Mouse (Mus musculus) hindbrain, embryonic 16.5 days (tissue): ENCODE results near the gene Abi3bp. TPM values are rescaled to one million over a fixed set of nuclear protein-coding genes. Genes with fewer than 3 reads are reported as not detected.

ENCODE experiments used
- ATAC-seq: fragments of 200-750 bp; cut with Nextera tagmentation; 2 replicates; pipeline ENCODE4 v1.8.0; 2017; ENCODE audit warnings: moderate TSS enrichment, moderate library complexity
- H3K27ac ChIP-seq: fragments of 300-500 bp; sonication (generic); 2 replicates; pipeline ENCODE4 v1.5.1; 2014; ENCODE audit warnings: low read depth, mild to moderate bottlenecking, control low read depth, low read length, moderate library complexity
- H3K27me3 ChIP-seq: fragments of 300-500 bp; sonication (generic); replicated peaks from 2 replicates; pipeline ENCODE4 v1.6.1; 2014; ENCODE audit warnings: low read length; ENCODE audit not compliant: control insufficient read depth, insufficient read depth
- H3K36me3 ChIP-seq: fragments of 300-500 bp; sonication (generic); 2 replicates; pipeline ENCODE4 v1.6.1; 2014; ENCODE audit warnings: mild to moderate bottlenecking, low read length, moderate library complexity, mixed read lengths; ENCODE audit not compliant: control insufficient read depth, insufficient read depth
- H3K4me1 ChIP-seq: fragments of 300-500 bp; sonication (generic); 2 replicates; pipeline ENCODE4 v1.6.1; 2014; ENCODE audit warnings: low read depth, low read length; ENCODE audit not compliant: control insufficient read depth, insufficient read depth
- H3K4me2 ChIP-seq: fragments of 300-500 bp; sonication (generic); 2 replicates; pipeline ENCODE4 v1.6.1; 2014; ENCODE audit warnings: mild to moderate bottlenecking, low read length, control low read depth, moderate library complexity
- H3K4me3 ChIP-seq: fragments of 300-500 bp; sonication (generic); 2 replicates; pipeline ENCODE4 v1.5.1; 2014; ENCODE audit warnings: mild to moderate bottlenecking, low read length, control low read depth, moderate library complexity
- H3K9ac ChIP-seq: fragments of 300-500 bp; sonication (generic); 2 replicates; pipeline ENCODE4 v1.6.1; 2014; ENCODE audit warnings: low read depth, mild to moderate bottlenecking, control low read depth, low read length, moderate library complexity
- H3K9me3 ChIP-seq: fragments of 300-500 bp; sonication (generic); 2 replicates; pipeline ENCODE4 v1.6.1; 2014; ENCODE audit warnings: mild to moderate bottlenecking, low read length, moderate library complexity; ENCODE audit not compliant: control insufficient read depth
- WGBS: fragments of 180-500 bp; shearing (Covaris S2); extraction: QIAGEN DNeasy Blood & Tissue Kit; methylation state at CpG from one replicate; pipeline ENCODE4 v1.1.7; 2014; 5-methylcytosine and 5-hydroxymethylcytosine counted together
- polyA plus RNA-seq: library from polyadenylated mRNA; unstranded; fragments of >200 nt; fragmentation: Nextera tagmentation; extraction: Ambion mirVana; gene quantifications from 2 replicates; pipeline ENCODE4 v1.2.1, GENCODE M21; 2015

The Abi3bp gene
- polyA plus RNA-seq, 1 experiment from 2014 or later = 0.63 TPM

DNA sequence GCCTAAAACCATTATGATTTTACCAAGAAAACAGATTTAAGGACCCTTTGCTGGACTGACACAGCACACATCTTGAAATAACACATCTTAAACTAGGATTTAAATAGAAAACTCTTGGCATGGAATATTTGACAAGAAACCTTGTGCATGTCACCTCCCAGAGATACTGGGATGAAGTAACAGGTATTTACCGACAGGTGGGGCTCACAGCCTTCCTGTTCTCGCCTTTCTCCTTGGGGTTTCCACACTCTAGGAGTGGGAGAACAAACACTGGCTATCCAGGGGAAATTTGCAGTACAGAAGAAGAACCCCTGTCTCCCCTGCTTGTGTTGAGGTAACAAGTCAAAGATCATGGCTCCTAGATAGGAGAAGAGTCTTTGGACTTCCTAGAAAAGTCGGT, 22.8 kb downstream of the Abi3bp start:
- no peak overlapping the region for H3K4me3 ChIP-seq
- no peaks in the 10 kb centered on the region for H3K4me1 ChIP-seq
- no peak overlapping the region for H3K9ac ChIP-seq
- H3K27me3 ChIP-seq = no peaks in the 10 kb centered on the region
- WGBS = 48% methylated on average over 3 of the region's 3 CpGs
- no peak for ATAC-seq
- no peak overlapping the region for H3K4me2 ChIP-seq
- no peaks in the 10 kb centered on the region for H3K36me3 ChIP-seq
- H3K27ac ChIP-seq = no peak overlapping the region
- no peaks in the 10 kb centered on the region for H3K9me3 ChIP-seq

GRCm38 (mm10) chr16:56501101-56501500, 23.4 kb downstream of the Abi3bp start:
- 79% methylated on average over 6 of the region's 6 CpGs for WGBS
- H3K27ac ChIP-seq = no peak overlapping the region
- no peaks in the 10 kb centered on the region for H3K27me3 ChIP-seq
- no peaks in the 10 kb centered on the region for H3K36me3 ChIP-seq
- H3K4me3 ChIP-seq = no peak overlapping the region
- no peak overlapping the region for H3K9ac ChIP-seq
- H3K9me3 ChIP-seq = no peaks in the 10 kb centered on the region
- ATAC-seq = no peak
- H3K4me1 ChIP-seq = no peaks in the 10 kb centered on the region
- H3K4me2 ChIP-seq = no peak overlapping the region

DNA sequence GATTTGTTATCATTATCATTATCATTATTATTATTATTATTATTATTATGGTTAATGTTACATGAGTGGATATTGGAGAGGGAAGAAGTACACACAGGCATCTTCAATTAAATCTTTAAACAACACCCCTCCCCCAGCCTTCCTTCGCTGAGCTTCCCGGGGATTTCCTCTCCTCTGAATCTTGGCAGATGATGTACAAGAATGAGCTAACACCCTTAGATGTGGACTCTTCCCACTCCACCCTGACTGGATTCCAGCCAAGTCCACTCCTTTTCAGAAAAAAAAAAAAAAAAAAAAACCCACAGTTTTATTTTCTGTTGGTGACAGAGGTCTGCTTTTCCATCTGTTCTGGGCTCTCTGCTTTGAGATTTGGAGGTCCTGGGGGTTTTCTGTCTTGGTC, 23.8 kb downstream of the Abi3bp start:
- H3K27ac ChIP-seq = no peak overlapping the region
- no peaks in the 10 kb centered on the region for H3K4me1 ChIP-seq
- ATAC-seq = peak; percentile 42; the same call in 1 of the 2 replicates
- H3K9ac ChIP-seq = no peak overlapping the region
- no peak overlapping the region for H3K4me2 ChIP-seq
- no peaks in the 10 kb centered on the region for H3K27me3 ChIP-seq
- WGBS = 47% methylated on average over 2 of the region's 2 CpGs
- H3K9me3 ChIP-seq = no peaks in the 10 kb centered on the region
- no peak overlapping the region for H3K4me3 ChIP-seq
- no peaks in the 10 kb centered on the region for H3K36me3 ChIP-seq

DNA sequence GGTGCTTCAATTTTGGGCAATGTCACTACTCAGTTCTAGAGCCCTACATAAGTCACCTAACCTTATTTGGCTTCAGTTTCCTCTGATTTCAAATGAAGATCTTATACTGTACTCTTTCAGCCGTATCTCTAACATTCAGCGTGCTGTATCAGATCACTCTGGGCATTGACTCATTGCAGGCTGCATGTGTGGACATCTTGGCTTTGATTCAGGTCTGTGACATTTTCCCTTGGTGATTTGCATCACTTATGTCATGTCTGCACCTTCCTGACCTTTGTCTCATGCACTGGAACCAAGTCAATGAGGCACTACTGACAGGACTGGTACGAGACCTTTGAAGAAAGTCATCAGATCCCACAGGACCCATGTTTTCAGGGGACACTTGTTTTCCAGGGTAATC, 24.5 kb downstream of the Abi3bp start:
- WGBS = 91% methylated on average over 3 of the region's 3 CpGs
- Histone ChIP-seq H3K4me3 (no peak overlapping the region), H3K9ac (no peak overlapping the region), H3K27ac (no peak overlapping the region), H3K4me2 (no peak overlapping the region), H3K36me3 (no peaks in the 10 kb centered on the region), H3K9me3 (no peaks in the 10 kb centered on the region), H3K4me1 (no peaks in the 10 kb centered on the region), H3K27me3 (no peaks in the 10 kb centered on the region)
- ATAC-seq = no peak

DNA sequence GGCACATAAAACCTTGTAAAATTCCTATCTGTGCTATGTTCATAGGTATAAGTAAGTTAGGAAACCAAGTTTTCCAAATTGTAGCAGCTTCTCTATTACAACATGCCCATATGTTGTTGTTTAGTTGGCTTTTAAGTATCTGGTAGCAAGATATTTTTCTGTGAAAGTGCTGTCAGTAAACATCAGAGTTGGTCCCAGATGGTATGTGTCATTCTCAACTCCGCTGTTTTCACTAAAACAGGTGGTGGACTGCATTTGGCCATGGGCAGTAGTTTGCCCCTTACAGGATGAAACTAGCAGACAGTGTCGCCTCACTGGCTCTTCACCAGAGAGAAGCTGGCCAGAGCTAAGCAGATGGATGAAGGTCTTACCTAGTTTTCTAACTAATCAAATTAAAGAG, 26.3 kb downstream of the Abi3bp start:
- H3K4me1 ChIP-seq = no peaks in the 10 kb centered on the region
- no peak overlapping the region for H3K27ac ChIP-seq
- no peaks in the 10 kb centered on the region for H3K9me3 ChIP-seq
- H3K27me3 ChIP-seq = no peaks in the 10 kb centered on the region
- no peak overlapping the region for H3K4me3 ChIP-seq
- no peak overlapping the region for H3K9ac ChIP-seq
- WGBS = 81% methylated on average over 2 of the region's 2 CpGs
- no peaks in the 10 kb centered on the region for H3K36me3 ChIP-seq
- H3K4me2 ChIP-seq = no peak overlapping the region
- no peak for ATAC-seq

- H3K27ac ChIP-seq = no peak overlapping the region
- H3K36me3 ChIP-seq = no peaks in the 10 kb centered on the region
These were observed 40.3 kb downstream of the Abi3bp start for GRCm38 (mm10) chr16:56518024-56518423.

DNA sequence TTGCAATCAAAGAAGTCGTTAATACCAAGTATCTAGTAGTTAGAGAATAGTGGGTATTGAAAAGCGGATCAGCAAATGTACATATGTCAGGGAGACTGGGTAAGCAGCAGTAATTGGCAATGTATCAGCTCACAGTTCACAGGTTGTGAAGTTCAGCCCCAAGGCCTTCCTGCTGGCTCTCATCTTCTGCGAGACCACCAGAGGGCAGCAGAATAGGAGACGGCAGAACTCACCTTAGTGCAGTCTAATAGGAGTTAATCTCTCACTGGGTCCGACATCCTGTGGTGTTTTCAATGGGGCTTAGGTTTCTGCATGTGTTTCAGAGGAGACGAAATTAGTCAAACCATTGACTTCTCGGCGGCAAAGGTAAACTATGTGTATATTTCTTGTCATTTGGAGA, 46.7 kb downstream of the Abi3bp start:
- H3K9ac ChIP-seq = no peak overlapping the region
- H3K4me3 ChIP-seq = no peak overlapping the region
- 47% methylated on average over 8 of the region's 8 CpGs for WGBS
- no peaks in the 10 kb centered on the region for H3K9me3 ChIP-seq
- H3K27me3 ChIP-seq = no peaks in the 10 kb centered on the region
- no peaks in the 10 kb centered on the region for H3K36me3 ChIP-seq
- ATAC-seq = no peak
- H3K4me2 ChIP-seq = no peak overlapping the region
- no peaks in the 10 kb centered on the region for H3K4me1 ChIP-seq
- no peak overlapping the region for H3K27ac ChIP-seq

More at GRCm38 (mm10) chr16:56518024-56518423, 40.3 kb downstream of the Abi3bp start:
- ATAC-seq = no peak
- H3K9me3 ChIP-seq = no peaks in the 10 kb centered on the region
- H3K4me2 ChIP-seq = no peak overlapping the region
- no peak overlapping the region for H3K9ac ChIP-seq
- H3K4me1 ChIP-seq = no peaks in the 10 kb centered on the region
- WGBS = 77% methylated on average over 9 of the region's 9 CpGs
- H3K4me3 ChIP-seq = no peak overlapping the region
- no peaks in the 10 kb centered on the region for H3K27me3 ChIP-seq

GRCm38 (mm10) chr16:56526482-56526881, 48.8 kb downstream of the Abi3bp start:
- H3K9ac ChIP-seq = no peak overlapping the region
- 90% methylated on average over 1 of the region's 1 CpGs for WGBS
- H3K27ac ChIP-seq = no peak overlapping the region
- H3K36me3 ChIP-seq = no peaks in the 10 kb centered on the region
- no peak overlapping the region for H3K4me3 ChIP-seq
- no peak overlapping the region for H3K4me2 ChIP-seq
- no peaks in the 10 kb centered on the region for H3K27me3 ChIP-seq
- no peaks in the 10 kb centered on the region for H3K4me1 ChIP-seq
- ATAC-seq = no peak
- H3K9me3 ChIP-seq = no peaks in the 10 kb centered on the region

DNA sequence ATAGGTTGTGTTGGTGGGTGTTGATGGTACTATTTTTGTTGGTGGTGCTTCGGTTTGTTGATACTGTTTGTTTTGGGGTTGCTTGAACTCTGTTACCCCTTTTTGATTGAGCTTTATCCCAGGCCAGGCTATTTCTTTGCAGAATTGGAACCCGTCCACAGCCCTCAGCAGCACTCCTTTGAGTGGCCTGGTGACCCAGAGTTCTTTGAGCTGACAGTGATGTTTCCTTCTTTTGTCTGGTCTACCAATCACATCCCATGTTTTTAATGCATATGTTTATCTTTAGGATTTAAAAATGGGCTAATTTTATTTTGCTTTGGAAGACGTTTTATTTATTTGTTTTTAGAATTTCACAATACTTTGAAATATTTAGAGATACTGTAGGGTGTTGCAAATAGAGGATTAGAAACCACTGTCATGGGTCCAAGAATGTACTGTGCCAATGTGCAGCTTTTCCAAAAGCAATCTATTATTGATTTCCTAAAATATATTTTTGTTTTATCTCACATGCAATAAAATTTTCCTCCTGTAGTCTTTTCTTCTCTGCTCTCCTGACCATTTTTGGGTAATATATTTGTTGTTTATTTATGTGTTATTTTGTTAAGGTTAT, 50.5 kb downstream of the Abi3bp start:
- 69% methylated on average over 3 of the region's 3 CpGs for WGBS

DNA sequence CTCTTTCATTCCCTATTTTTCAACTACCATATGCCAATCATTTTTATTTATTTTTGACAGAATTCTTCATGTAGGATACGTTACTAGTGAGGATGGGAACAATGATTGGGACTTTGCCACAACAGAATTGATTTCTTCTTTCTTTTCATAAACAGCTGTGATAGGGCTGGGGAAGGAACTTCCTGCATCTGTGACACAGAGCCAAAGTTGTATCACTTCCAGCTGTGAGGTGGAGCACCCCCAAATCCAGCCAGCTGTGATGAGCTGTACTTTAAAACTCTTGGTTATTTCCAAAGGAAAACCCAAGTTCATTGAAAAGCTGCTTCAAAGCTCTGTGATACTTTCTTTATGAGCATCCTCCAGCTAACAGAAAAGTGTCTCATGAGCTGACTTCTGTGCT, 101.9 kb downstream of the Abi3bp start:
- H3K9ac ChIP-seq = no peak overlapping the region
- no peak for ATAC-seq
- no peak overlapping the region for H3K4me3 ChIP-seq
- H3K4me2 ChIP-seq = no peak overlapping the region
- no peaks in the 10 kb centered on the region for H3K36me3 ChIP-seq
- no peak overlapping the region for H3K27ac ChIP-seq
- no peaks in the 10 kb centered on the region for H3K9me3 ChIP-seq
- 76% methylated on average over 1 of the region's 1 CpGs for WGBS
- no peaks in the 10 kb centered on the region for H3K27me3 ChIP-seq
- no peaks in the 10 kb centered on the region for H3K4me1 ChIP-seq

More for the DNA sequence above, 50.5 kb downstream of the Abi3bp start:
- Histone ChIP-seq H3K27ac (no peak overlapping the region), H3K27me3 (no peaks in the 10 kb centered on the region), H3K9me3 (no peaks in the 10 kb centered on the region), H3K4me2 (no peak overlapping the region), H3K4me3 (no peak overlapping the region), H3K36me3 (no peaks in the 10 kb centered on the region), H3K9ac (no peak overlapping the region), H3K4me1 (no peaks in the 10 kb centered on the region)
- ATAC-seq = no peak
